Mouse (Mus musculus): ENCODE measurements around the gene Caprin1. TPM values are rescaled to one million over a fixed set of nuclear protein-coding genes. Genes with fewer than 3 reads are reported as not detected.

The Caprin1 gene
- 100 to 1,000 TPM; 228 to 246 TPM for total RNA-seq (2021)

DNA sequence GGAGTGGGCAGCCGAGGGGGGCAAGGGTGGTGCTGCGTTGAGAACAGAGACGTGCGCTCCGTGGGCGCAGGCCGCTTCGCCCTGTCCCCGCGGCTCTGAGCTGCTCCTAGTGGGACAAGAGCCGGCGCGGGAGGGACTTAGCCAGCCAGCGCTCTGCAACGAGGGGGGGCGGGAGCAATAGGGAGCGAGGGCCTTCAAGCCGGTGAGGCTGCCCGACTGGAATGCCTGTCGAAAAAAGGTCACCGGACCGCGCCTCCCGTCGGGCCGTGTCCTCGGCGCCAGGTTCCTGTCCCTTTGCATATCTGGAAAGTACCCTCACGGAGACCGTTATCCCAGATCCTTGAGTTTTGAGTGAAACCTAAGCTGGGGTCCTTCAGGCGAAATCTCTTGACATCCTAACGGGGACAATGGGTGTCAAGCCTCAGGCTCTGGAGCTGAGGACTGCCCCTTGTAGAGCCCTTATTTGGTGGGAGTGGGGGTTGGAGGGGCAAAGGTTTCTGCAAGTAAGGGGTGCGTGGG is at the start of gene Caprin1:
Gene Caprin1 (minus strand): TSS at position 159 of the 519 bp plus-strand sequence.
- peak; percentile 95 to 96 for DNase-seq
- intact Hi-C loops (cut with DNase I), result loop anchor here (2.0 kb wide), 2 partner anchors 37 to 51 kb away; partner anchors contain the start of gene Nat10

DNA sequence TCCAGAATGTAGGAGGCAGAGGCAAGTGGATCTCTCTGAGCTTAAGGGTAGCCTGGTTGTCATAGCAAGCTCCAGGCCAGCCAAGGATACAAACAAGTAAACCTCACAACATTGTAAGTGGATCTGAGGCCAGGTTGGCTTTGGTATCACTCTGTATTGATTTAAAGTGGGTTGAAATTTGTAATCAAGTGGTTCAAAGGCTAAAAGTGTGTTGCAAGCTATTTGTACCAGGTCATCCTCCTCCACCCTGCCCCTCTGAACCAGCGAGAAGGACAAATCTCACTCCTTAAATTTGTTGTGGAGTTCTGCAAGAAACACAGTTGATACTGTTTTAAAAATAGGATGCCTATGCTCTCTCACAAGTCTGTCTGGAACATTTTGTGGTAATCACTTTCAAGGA is 49.4 kb upstream of the Caprin1 start:
- DNase-seq, result no peak
- intact Hi-C loops (cut with DNase I), result no loop called here

DNA sequence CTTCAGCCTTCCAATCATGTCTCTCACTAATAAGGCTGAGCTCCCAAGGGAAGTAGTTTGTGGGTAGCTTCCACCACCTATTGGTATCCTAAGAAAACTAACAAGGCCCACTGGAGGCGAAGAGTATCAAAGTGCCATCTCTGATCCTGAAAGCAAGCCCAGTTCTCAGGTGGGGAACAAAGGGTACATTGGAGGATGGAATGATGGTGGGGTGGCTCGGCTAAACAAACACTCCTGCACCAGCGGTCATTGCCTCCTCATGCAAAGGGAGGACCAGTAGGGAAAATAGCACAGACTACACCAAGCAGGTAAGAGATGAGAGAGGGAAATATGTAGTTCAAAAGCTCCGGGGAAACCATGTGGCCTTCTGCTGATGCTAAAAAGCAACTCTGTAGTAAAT is 48.8 kb upstream of the Caprin1 start:
- intact Hi-C loops (cut with DNase I), result no loop called here
- DNase-seq, result no peak

GRCm38 (mm10) chr2:103844016-103844415 is 46.6 kb upstream of the Caprin1 start:
- no peak for DNase-seq
- intact Hi-C loops (cut with DNase I), result no loop called here

DNA sequence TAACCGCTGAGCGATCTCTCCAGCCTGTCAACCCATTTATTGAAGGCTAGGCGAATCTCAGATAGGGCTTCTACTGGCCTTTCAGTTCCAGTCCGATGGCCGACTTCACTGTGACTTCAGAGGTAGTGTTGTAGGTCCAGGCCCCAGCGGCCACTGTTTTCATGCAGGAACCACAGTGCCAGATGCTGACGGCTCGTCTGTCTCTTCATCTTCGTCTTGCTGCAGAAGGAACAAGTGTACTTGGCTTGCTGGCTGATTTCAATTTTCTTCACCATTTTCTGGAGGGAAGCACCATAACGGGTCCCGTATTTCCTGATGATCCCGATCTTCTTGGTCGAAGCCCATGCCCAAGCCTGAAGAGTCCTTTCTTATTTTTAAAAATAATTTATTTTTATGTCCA is 45.9 kb upstream of the Caprin1 start:
- intact Hi-C loops (cut with DNase I), result no loop called here

DNA sequence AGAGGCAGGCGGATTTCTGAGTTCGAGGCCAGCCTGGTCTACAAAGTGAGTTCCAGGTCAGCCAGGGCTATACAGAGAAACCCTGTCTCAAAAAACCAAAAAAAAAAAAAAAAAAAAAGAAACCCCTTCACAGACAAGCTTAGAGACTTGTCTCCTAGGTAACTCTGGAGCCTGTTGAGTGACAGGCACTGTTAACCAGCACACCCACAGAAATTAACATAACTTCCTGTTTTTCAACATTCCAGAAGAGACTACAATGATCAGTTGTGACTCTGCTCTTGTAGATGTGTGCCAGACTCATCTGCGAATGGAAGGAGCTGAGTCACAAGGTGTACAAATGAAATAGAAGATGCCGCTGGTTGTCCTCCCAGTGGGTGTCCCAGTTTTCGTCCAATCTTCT is 44.9 kb upstream of the Caprin1 start:
- intact Hi-C loops (cut with DNase I), result no loop called here
- DNase-seq, result no peak

More for the DNA sequence above, 45.9 kb upstream of the Caprin1 start:
- DNase-seq, result no peak

DNA sequence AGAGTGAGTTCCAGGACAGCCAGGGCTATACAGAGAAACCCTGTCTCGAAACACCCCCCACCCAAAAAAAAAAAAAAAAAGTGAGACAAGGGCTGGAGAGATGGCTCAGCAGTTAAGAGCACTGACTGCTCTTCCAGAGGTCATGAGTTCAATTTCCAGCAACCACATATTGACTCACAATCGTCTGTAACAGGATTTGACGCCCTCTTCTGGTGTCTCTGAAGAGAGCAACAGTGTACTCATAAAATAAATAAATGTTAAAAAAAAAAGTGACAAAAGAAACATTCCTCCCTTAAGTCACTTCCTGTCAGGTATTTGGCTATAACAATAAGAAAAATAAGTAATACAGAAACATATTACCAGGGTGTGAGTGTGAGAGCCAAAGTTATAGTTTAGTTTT is 41.0 kb upstream of the Caprin1 start:
- no peak for DNase-seq
- intact Hi-C loops (cut with DNase I), result no loop called here

DNA sequence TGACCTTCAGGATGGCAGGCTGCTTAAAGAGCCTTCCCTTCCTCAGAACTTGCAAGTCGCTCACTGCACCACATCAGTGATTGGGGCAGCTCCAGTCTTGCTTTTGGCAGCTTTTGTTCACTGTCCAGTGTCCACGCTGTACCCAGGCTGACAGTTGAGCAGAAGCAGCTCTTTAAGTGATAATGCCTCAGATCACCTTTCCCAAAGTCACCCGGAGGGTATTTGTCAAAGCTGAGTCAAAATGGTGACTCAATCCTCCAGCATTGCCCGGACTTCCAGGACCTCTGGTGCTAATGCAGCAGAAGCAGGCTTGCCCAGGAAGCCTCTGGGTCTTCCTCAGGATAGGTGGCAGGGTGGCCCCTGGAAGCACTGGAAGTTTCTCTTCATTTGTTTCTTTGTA is 39.7 kb upstream of the Caprin1 start:
- intact Hi-C loops (cut with DNase I), result no loop called here
- no peak for DNase-seq

DNA sequence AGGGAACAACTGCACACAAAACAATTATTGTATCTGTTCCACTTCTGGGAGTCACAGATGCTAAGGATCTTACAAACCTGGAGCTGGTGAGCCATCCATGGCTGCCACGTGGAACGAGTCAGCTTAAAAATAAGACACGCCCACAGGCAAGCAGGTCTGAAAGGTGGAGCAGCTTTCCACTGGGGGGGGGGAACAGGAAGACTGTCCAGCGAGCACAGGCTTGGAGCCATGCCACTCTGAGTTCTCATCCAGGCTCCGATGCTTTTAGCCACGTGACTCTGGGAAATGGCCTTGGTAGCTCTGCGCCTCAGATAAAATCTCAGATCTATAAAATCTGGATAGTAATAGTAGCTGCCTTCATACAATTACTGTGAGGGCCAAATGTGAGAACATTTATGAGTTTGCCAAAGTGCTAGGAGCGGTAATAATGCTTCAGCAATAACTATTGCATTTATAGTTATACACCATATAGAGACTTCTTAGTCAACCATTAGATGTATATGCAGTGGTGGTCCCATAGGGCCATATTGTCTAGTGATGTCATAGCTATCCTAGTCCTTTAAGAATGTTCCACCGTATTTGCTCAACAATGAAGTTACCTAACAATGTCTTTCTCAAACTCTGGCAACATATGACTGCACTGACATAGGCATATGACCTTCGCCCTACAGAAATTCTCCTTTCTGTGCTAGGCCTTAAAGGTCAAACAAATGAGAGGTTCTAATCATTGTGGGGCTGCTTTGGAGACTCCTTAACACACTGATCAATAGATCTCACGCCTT is 38.4 kb upstream of the Caprin1 start:
- DNase-seq, result no peak
- intact Hi-C loops (cut with DNase I), result no loop called here

- intact Hi-C loops (cut with DNase I), result no loop called here
- DNase-seq, result no peak
Observed at GRCm38 (mm10) chr2:103833816-103834445, 36.5 kb upstream of the Caprin1 start.

- intact Hi-C loops (cut with DNase I), result no loop called here
- no peak for DNase-seq
Observed at GRCm38 (mm10) chr2:103832899-103833298, 35.5 kb upstream of the Caprin1 start.

GRCm38 (mm10) chr2:103828900-103829299 is 31.5 kb upstream of the Caprin1 start:
- no peak for DNase-seq
- intact Hi-C loops (cut with DNase I), result no loop called here

- DNase-seq, result no peak
- intact Hi-C loops (cut with DNase I), result no loop called here
Observed at GRCm38 (mm10) chr2:103824916-103825315, 27.5 kb upstream of the Caprin1 start.

- DNase-seq, result no peak
- intact Hi-C loops (cut with DNase I), result no loop called here
Observed at GRCm38 (mm10) chr2:103822560-103822959, 25.1 kb upstream of the Caprin1 start.

DNA sequence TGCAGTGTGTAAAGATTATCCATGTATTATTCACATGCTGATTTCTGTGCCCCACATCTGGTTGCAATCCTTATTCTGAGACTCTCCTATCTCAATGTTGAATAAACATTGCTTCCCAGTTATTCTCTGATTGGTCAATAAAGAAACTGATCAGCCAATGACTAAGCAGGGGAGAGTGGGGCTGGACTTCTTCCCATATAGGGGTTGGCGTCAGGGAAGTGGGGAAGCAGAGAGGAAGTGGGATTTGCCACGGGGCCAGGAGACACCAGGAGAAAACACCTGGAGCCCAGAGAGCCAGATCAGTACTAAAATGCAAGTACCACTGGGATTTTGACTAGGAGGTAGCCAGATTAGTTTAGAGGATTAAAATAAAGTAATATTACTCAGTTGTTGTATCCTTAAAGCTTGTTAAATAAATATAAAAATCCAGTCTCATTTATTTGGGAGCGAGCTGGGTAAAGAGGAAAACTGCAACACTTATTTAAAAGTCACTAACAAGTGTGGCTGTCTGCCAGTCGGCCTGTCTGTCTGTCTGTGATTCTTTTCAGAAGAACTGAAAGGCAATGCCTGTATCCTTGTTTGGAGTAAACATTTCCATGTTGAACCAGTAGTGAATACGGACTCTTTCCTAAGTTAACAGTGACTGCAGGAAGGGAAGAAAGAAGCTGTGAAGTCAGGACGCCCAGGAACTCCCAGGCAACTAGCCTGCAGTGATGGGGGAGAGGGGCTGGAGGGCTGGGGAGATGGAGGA is 19.9 kb upstream of the Caprin1 start:
- intact Hi-C loops (cut with DNase I), result no loop called here
- peak; percentile 18 to 21 for DNase-seq

- no peak for DNase-seq
- intact Hi-C loops (cut with DNase I), result no loop called here
Observed at GRCm38 (mm10) chr2:103815976-103816375, 18.5 kb upstream of the Caprin1 start.

- intact Hi-C loops (cut with DNase I), result no loop called here
- no peak for DNase-seq
Observed at GRCm38 (mm10) chr2:103811465-103812191, 14.2 kb upstream of the Caprin1 start.

DNA sequence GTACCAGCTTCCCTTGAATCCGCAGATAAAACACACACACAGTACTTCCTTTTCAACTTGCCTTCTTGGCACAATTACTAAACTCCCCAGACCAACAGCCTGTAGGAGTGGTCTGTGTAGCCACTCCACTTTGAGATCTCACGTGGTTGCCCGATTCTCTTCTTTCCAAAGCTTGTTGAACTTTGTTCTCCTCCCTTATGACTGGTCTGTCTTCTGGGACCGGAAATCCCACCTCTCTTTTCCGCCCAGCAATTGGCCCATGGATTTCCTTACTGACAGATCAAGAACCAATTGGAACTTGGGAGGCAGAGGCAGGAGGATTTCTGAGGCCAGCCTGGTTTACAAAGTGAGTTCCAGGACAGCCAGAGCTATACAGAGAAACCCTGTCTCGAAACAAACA is 13.0 kb upstream of the Caprin1 start:
- intact Hi-C loops (cut with DNase I), result no loop called here
- DNase-seq, result no peak

GRCm38 (mm10) chr2:103808466-103808865 is 11.0 kb upstream of the Caprin1 start:
- DNase-seq, result no peak
- intact Hi-C loops (cut with DNase I), result no loop called here

GRCm38 (mm10) chr2:103803770-103804530 is 6.5 kb upstream of the Caprin1 start:
- intact Hi-C loops (cut with DNase I), result loop anchor here (5.0 kb wide), 1 partner anchor 178 kb away; no protein-coding TSS in a partner anchor

More at GRCm38 (mm10) chr2:103803770-103804530, 6.5 kb upstream of the Caprin1 start:
- DNase-seq, result no peak
